Mouse (Mus musculus) liver, embryonic 14.5 days (tissue): Measurements from ENCODE around the gene Krtap5-1.

Experiments
- CTCF ChIP-seq: IDR thresholded peaks from 2 replicates; pipeline ENCODE4 v1.5.1; 2016; ENCODE audit warnings: antibody characterized with exemption, low read depth, control low read depth
- EP300 ChIP-seq: IDR thresholded peaks from 2 replicates; pipeline ENCODE4 v1.6.1; 2016; ENCODE audit warnings: antibody characterized with exemption, low read depth

DNA sequence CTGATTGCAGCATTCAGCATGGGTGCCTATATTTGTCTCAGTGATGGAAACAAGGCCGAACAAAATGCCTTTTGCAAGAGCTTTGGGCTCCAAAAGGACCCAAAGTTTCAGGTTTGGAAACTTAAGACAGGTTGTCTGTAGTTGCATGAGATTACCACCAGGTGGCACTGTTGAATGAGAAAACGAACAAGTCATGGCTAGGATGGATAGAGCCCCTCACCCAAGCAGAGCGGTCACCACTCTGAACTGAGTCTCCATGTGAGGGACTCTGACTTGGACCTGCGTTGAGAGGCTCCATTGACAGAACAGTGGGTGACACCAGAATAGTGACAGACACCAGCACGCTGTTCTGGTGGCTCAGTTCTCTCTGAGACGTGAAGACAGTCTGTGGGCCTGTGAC is 19.6 kb upstream of the Krtap5-1 start:
- TF ChIP-seq CTCF: peak; percentile 90
- no peak for TF ChIP-seq EP300
